Mouse (Mus musculus): Measurements from ENCODE around the gene Cfap57. TPM values are rescaled to one million over a fixed set of nuclear protein-coding genes. Genes with fewer than 3 reads are reported as not detected.

Cfap57 gene
- polyA plus RNA-seq (2015; fragmentation: Nextera tagmentation; extraction: Ambion mirVana): 0.55 and 0.64 TPM in 2 replicates

- H3K9ac ChIP-seq: peak within 1 kb of the TSS; percentile 62
- under 1% methylated on average over 31 of the region's 41 CpGs for WGBS
- H3K27me3 ChIP-seq: no peaks in the 10 kb centered on the region
- H3K36me3 ChIP-seq: peaks cover 28% of the 10 kb centered on the region
- H3K9me3 ChIP-seq: no peaks in the 10 kb centered on the region
- ATAC-seq (ENCODE audit: borderline replicate concordance, extremely low read depth, low FRiP score, low TSS enrichment): peak; percentile 92
- H3K4me3 ChIP-seq: peak within 1 kb of the TSS; percentile 86
- peak within 1 kb of the TSS; percentile 14; the same call in 1 of the 2 replicates for H3K27ac ChIP-seq
- peak within 1 kb of the TSS; percentile 86 for H3K4me2 ChIP-seq
- peaks cover 10% of the 10 kb centered on the region; the same call in 1 of the 2 replicates for H3K4me1 ChIP-seq
Measured at GRCm38 (mm10) chr4:118620279-118620966, at the start of gene Cfap57, which contains the start of gene Ebna1bp2. Gene Cfap57, minus strand, starts transcription at chr4:118620777. Gene Ebna1bp2, plus strand, starts transcription at chr4:118620799.

GRCm38 (mm10) chr4:118658652-118659051 lies 38.1 kb upstream of the Cfap57 start, which contains the start of gene Olfr62:
Gene Olfr62, plus strand, starts transcription at chr4:118658952.
- Histone ChIP-seq H3K4me3 (no peak within 1 kb of the TSS), H3K9me3 (no peaks in the 10 kb centered on the region), H3K9ac (no peak within 1 kb of the TSS), H3K4me1 (no peaks in the 10 kb centered on the region), H3K4me2 (no peak within 1 kb of the TSS), H3K36me3 (no peaks in the 10 kb centered on the region), H3K27me3 (no peaks in the 10 kb centered on the region), H3K27ac (no peak within 1 kb of the TSS)
- ATAC-seq (ENCODE audit: borderline replicate concordance, extremely low read depth, low FRiP score, low TSS enrichment): no peak

GRCm38 (mm10) chr4:118645234-118645633 lies 24.7 kb upstream of the Cfap57 start:
- no peak overlapping the region for H3K4me3 ChIP-seq
- ATAC-seq (ENCODE audit: borderline replicate concordance, extremely low read depth, low FRiP score, low TSS enrichment): no peak
- no peaks in the 10 kb centered on the region for H3K36me3 ChIP-seq
- H3K27ac ChIP-seq: no peak overlapping the region
- no peak overlapping the region for H3K9ac ChIP-seq
- 6% methylated on average over 2 of the region's 2 CpGs for WGBS
- no peak overlapping the region for H3K4me2 ChIP-seq
- no peaks in the 10 kb centered on the region for H3K4me1 ChIP-seq
- H3K9me3 ChIP-seq: no peaks in the 10 kb centered on the region
- H3K27me3 ChIP-seq: no peaks in the 10 kb centered on the region

GRCm38 (mm10) chr4:118642346-118643190 lies 22.0 kb upstream of the Cfap57 start:
- no peaks in the 10 kb centered on the region for H3K27me3 ChIP-seq
- H3K27ac ChIP-seq: peak overlapping the region; percentile 5; the same call in 1 of the 2 replicates
- H3K36me3 ChIP-seq: no peaks in the 10 kb centered on the region
- H3K4me3 ChIP-seq: no peak overlapping the region
- H3K9me3 ChIP-seq: no peaks in the 10 kb centered on the region
- no peaks in the 10 kb centered on the region for H3K4me1 ChIP-seq
- WGBS: 37% methylated on average over 20 of the region's 20 CpGs
- ATAC-seq (ENCODE audit: borderline replicate concordance, extremely low read depth, low FRiP score, low TSS enrichment): no peak
- H3K9ac ChIP-seq: no peak overlapping the region
- H3K4me2 ChIP-seq: no peak overlapping the region

- Histone ChIP-seq H3K4me1 (no peaks in the 10 kb centered on the region), H3K9ac (no peak overlapping the region), H3K27ac (no peak overlapping the region), H3K4me2 (no peak overlapping the region), H3K9me3 (no peaks in the 10 kb centered on the region), H3K4me3 (no peak overlapping the region), H3K27me3 (no peaks in the 10 kb centered on the region), H3K36me3 (peaks cover 41% of the 10 kb centered on the region)
- no peak for ATAC-seq (ENCODE audit: borderline replicate concordance, extremely low read depth, low FRiP score, low TSS enrichment)
- 94% methylated on average over 5 of the region's 5 CpGs for whole genome bisulfite sequencing
Measured at GRCm38 (mm10) chr4:118630261-118630660, 9.7 kb upstream of the Cfap57 start.

GRCm38 (mm10) chr4:118621781-118622180 lies 1.2 kb upstream of the Cfap57 start:
- no peak for ATAC-seq (ENCODE audit: borderline replicate concordance, extremely low read depth, low FRiP score, low TSS enrichment)
- Histone ChIP-seq H3K9ac (peak overlapping the region; percentile 62), H3K36me3 (peaks cover 41% of the 10 kb centered on the region), H3K4me1 (peaks cover 10% of the 10 kb centered on the region; the same call in 1 of the 2 replicates), H3K4me3 (peak overlapping the region; percentile 86), H3K9me3 (no peaks in the 10 kb centered on the region), H3K4me2 (peak overlapping the region; percentile 86), H3K27me3 (no peaks in the 10 kb centered on the region), H3K27ac (no peak overlapping the region)
- WGBS: 82% methylated on average over 9 of the region's 9 CpGs

GRCm38 (mm10) chr4:118620967-118621320 lies 367 bp upstream of the Cfap57 start:
- Histone ChIP-seq H3K27ac (peak overlapping the region; percentile 14; the same call in 1 of the 2 replicates), H3K4me1 (peaks cover 10% of the 10 kb centered on the region; the same call in 1 of the 2 replicates), H3K9me3 (no peaks in the 10 kb centered on the region), H3K4me3 (peak overlapping the region; percentile 86), H3K9ac (peak overlapping the region; percentile 62), H3K36me3 (peaks cover 33% of the 10 kb centered on the region), H3K4me2 (peak overlapping the region; percentile 86), H3K27me3 (no peaks in the 10 kb centered on the region)
- ATAC-seq (ENCODE audit: borderline replicate concordance, extremely low read depth, low FRiP score, low TSS enrichment): no peak; the same call in 1 of the 2 replicates
- under 1% methylated on average over 23 of the region's 23 CpGs for WGBS

GRCm38 (mm10) chr4:118615412-118615811 lies 5.2 kb downstream of the Cfap57 start:
- no peak for ATAC-seq (ENCODE audit: borderline replicate concordance, extremely low read depth, low FRiP score, low TSS enrichment)
- no peaks in the 10 kb centered on the region for H3K9me3 ChIP-seq
- no peak overlapping the region for H3K9ac ChIP-seq
- WGBS: 78% methylated on average over 11 of the region's 11 CpGs
- H3K27me3 ChIP-seq: no peaks in the 10 kb centered on the region; the same call in 1 of the 2 replicates
- H3K4me3 ChIP-seq: no peak overlapping the region
- no peaks in the 10 kb centered on the region; the same call in 1 of the 2 replicates for H3K4me1 ChIP-seq
- H3K36me3 ChIP-seq: no peaks in the 10 kb centered on the region
- H3K27ac ChIP-seq: no peak overlapping the region
- H3K4me2 ChIP-seq: no peak overlapping the region

- Histone ChIP-seq H3K27ac (no peak overlapping the region), H3K27me3 (no peaks in the 10 kb centered on the region; the same call in 1 of the 2 replicates), H3K36me3 (no peaks in the 10 kb centered on the region), H3K4me1 (no peaks in the 10 kb centered on the region), H3K9ac (no peak overlapping the region), H3K4me3 (no peak overlapping the region), H3K9me3 (no peaks in the 10 kb centered on the region), H3K4me2 (no peak overlapping the region)
- no peak for ATAC-seq (ENCODE audit: borderline replicate concordance, extremely low read depth, low FRiP score, low TSS enrichment)
- 19% methylated on average over 11 of the region's 11 CpGs for WGBS
Measured at GRCm38 (mm10) chr4:118612619-118613018, 8.0 kb downstream of the Cfap57 start.

- H3K27me3 ChIP-seq: no peaks in the 10 kb centered on the region; the same call in 1 of the 2 replicates
Measured at GRCm38 (mm10) chr4:118609836-118610235, 10.7 kb downstream of the Cfap57 start.

GRCm38 (mm10) chr4:118604065-118604464 lies 16.5 kb downstream of the Cfap57 start:
- Histone ChIP-seq H3K4me2 (no peak overlapping the region), H3K4me1 (no peaks in the 10 kb centered on the region), H3K36me3 (no peaks in the 10 kb centered on the region), H3K9me3 (no peaks in the 10 kb centered on the region), H3K4me3 (no peak overlapping the region), H3K9ac (no peak overlapping the region), H3K27ac (no peak overlapping the region), H3K27me3 (no peaks in the 10 kb centered on the region)
- ATAC-seq (ENCODE audit: borderline replicate concordance, extremely low read depth, low FRiP score, low TSS enrichment): no peak
- 30% methylated on average over 4 of the region's 4 CpGs for WGBS

More at GRCm38 (mm10) chr4:118609836-118610235, 10.7 kb downstream of the Cfap57 start:
- Histone ChIP-seq H3K4me1 (no peaks in the 10 kb centered on the region), H3K9ac (no peak overlapping the region), H3K9me3 (no peaks in the 10 kb centered on the region), H3K27ac (no peak overlapping the region), H3K36me3 (no peaks in the 10 kb centered on the region), H3K4me2 (no peak overlapping the region), H3K4me3 (no peak overlapping the region)
- WGBS: 52% methylated on average over 3 of the region's 3 CpGs
- ATAC-seq (ENCODE audit: borderline replicate concordance, extremely low read depth, low FRiP score, low TSS enrichment): no peak

- Histone ChIP-seq H3K4me1 (peaks cover 7% of the 10 kb centered on the region), H3K9ac (no peak overlapping the region), H3K27me3 (no peaks in the 10 kb centered on the region), H3K36me3 (no peaks in the 10 kb centered on the region), H3K9me3 (no peaks in the 10 kb centered on the region), H3K4me3 (no peak overlapping the region), H3K27ac (no peak overlapping the region), H3K4me2 (no peak overlapping the region)
- ATAC-seq (ENCODE audit: borderline replicate concordance, extremely low read depth, low FRiP score, low TSS enrichment): no peak
- 10% methylated on average over 7 of the region's 7 CpGs for WGBS
Measured at GRCm38 (mm10) chr4:118589733-118590130, 30.8 kb downstream of the Cfap57 start.

All from lung, embryonic 15.5 days (tissue).